Mouse (Mus musculus): Measurements from ENCODE around the gene Doc2b. TPM values are rescaled to one million over a fixed set of nuclear protein-coding genes. Genes with fewer than 3 reads are reported as not detected.

Doc2b gene
- total RNA-seq, 4 experiments from 2014 or later = 60.4 to 104 (median 86.0) TPM

GRCm38 (mm10) chr11:75793351-75793750 lies 2.5 kb downstream of the Doc2b start:
- no peak for DNase-seq (ENCODE audit: low spot score in 2 of 2)

- no peak for DNase-seq (ENCODE audit: low spot score in 2 of 2)
Measured at GRCm38 (mm10) chr11:75792535-75792934, 3.3 kb downstream of the Doc2b start.

GRCm38 (mm10) chr11:75785897-75786296 lies 10.0 kb downstream of the Doc2b start:
- no peak for DNase-seq (ENCODE audit: low spot score in 2 of 2)

- DNase-seq (ENCODE audit: low spot score in 2 of 2) = no peak
Measured at GRCm38 (mm10) chr11:75783799-75784198, 12.1 kb downstream of the Doc2b start.

- DNase-seq (ENCODE audit: low spot score in 2 of 2) = peak in 1 of 2 experiments; percentile 60
Measured at GRCm38 (mm10) chr11:75781919-75782318, 13.9 kb downstream of the Doc2b start.

GRCm38 (mm10) chr11:75775919-75776318 lies 19.9 kb downstream of the Doc2b start:
- no peak for DNase-seq (ENCODE audit: low spot score in 2 of 2)

GRCm38 (mm10) chr11:75772562-75772961 lies 23.3 kb downstream of the Doc2b start:
- no peak for DNase-seq (ENCODE audit: low spot score in 2 of 2)

- DNase-seq (ENCODE audit: low spot score in 2 of 2) = peak; percentile 75 to 80
Measured at GRCm38 (mm10) chr11:75769206-75769605, 26.6 kb downstream of the Doc2b start.

- peak in 1 of 2 experiments; percentile 60 for DNase-seq (ENCODE audit: low spot score in 2 of 2)
Measured at GRCm38 (mm10) chr11:75768091-75768989, 27.5 kb downstream of the Doc2b start.

GRCm38 (mm10) chr11:75767014-75767413 lies 28.8 kb downstream of the Doc2b start:
- no peak for DNase-seq (ENCODE audit: low spot score in 2 of 2)

- DNase-seq (ENCODE audit: low spot score in 2 of 2) = no peak
Measured at GRCm38 (mm10) chr11:75765161-75765560, 30.7 kb downstream of the Doc2b start.

- no peak for DNase-seq (ENCODE audit: low spot score in 2 of 2)
Measured at GRCm38 (mm10) chr11:75764521-75765023, 31.3 kb downstream of the Doc2b start.

GRCm38 (mm10) chr11:75762708-75763107 lies 33.1 kb downstream of the Doc2b start:
- no peak for DNase-seq (ENCODE audit: low spot score in 2 of 2)

GRCm38 (mm10) chr11:75760785-75761184 lies 35.1 kb downstream of the Doc2b start:
- no peak for DNase-seq (ENCODE audit: low spot score in 2 of 2)

GRCm38 (mm10) chr11:75758553-75758952 lies 37.3 kb downstream of the Doc2b start:
- DNase-seq (ENCODE audit: low spot score in 2 of 2) = no peak

GRCm38 (mm10) chr11:75756687-75757086 lies 39.2 kb downstream of the Doc2b start:
- no peak for DNase-seq (ENCODE audit: low spot score in 2 of 2)

GRCm38 (mm10) chr11:75751082-75751481 lies 44.8 kb downstream of the Doc2b start:
- DNase-seq (ENCODE audit: low spot score in 2 of 2) = no peak

GRCm38 (mm10) chr11:75750537-75750936 lies 45.3 kb downstream of the Doc2b start:
- no peak for DNase-seq (ENCODE audit: low spot score in 2 of 2)

- no peak for DNase-seq (ENCODE audit: low spot score in 2 of 2)
Measured at GRCm38 (mm10) chr11:75744761-75745160, 51.1 kb downstream of the Doc2b start.

- no peak for DNase-seq (ENCODE audit: low spot score in 2 of 2)
Measured at GRCm38 (mm10) chr11:75741615-75742014, 54.2 kb downstream of the Doc2b start.

- no peak for DNase-seq (ENCODE audit: low spot score in 2 of 2)
Measured at GRCm38 (mm10) chr11:75740204-75740603, 55.6 kb downstream of the Doc2b start.

GRCm38 (mm10) chr11:75738477-75738821 lies 57.4 kb downstream of the Doc2b start:
- DNase-seq (ENCODE audit: low spot score in 2 of 2) = no peak

Data from layer of hippocampus, adult 8-10 months (tissue).